Mouse (Mus musculus) spleen, postnatal 14 days (tissue): Measurements from ENCODE around the gene Rab11b.

Source experiments
- DNase-seq, 2 experiments: peaks; one replicate each; pipeline ENCODE4 v3.0.0; 2021 to 2022; ENCODE audit warnings: low spot score in 2 of 2

Gene Rab11b

GRCm38 (mm10) chr17:33760255-33761165 lies at the start of gene Rab11b:
Gene Rab11b (minus strand): TSS chr17:33760530.
- peak; percentile 98 to 99 for DNase-seq

- DNase-seq: no peak
Measured at GRCm38 (mm10) chr17:33808192-33808591, 47.9 kb upstream of the Rab11b start.

- DNase-seq: no peak
Measured at GRCm38 (mm10) chr17:33807181-33807888, 47.0 kb upstream of the Rab11b start.

- no peak for DNase-seq
Measured at GRCm38 (mm10) chr17:33804745-33805144, 44.4 kb upstream of the Rab11b start.

- DNase-seq: no peak
Measured at GRCm38 (mm10) chr17:33804205-33804604, 43.9 kb upstream of the Rab11b start.

GRCm38 (mm10) chr17:33802221-33802620 lies 41.9 kb upstream of the Rab11b start:
- no peak for DNase-seq

GRCm38 (mm10) chr17:33799277-33799676 lies 38.9 kb upstream of the Rab11b start:
- no peak for DNase-seq

- no peak for DNase-seq
Measured at GRCm38 (mm10) chr17:33798306-33798705, 38.0 kb upstream of the Rab11b start.

GRCm38 (mm10) chr17:33788732-33789131 lies 28.4 kb upstream of the Rab11b start:
- DNase-seq: no peak

- no peak for DNase-seq
Measured at GRCm38 (mm10) chr17:33786375-33786774, 26.0 kb upstream of the Rab11b start.

- no peak for DNase-seq
Measured at GRCm38 (mm10) chr17:33784939-33785338, 24.6 kb upstream of the Rab11b start.

- no peak for DNase-seq
Measured at GRCm38 (mm10) chr17:33783408-33783807, 23.1 kb upstream of the Rab11b start.

GRCm38 (mm10) chr17:33782067-33782466 lies 21.7 kb upstream of the Rab11b start:
- no peak for DNase-seq

GRCm38 (mm10) chr17:33781124-33781977 lies 21.0 kb upstream of the Rab11b start, which contains the start of gene Angptl4:
Gene Angptl4 (minus strand): TSS chr17:33781830.
- peak; percentile 44 to 63 for DNase-seq

GRCm38 (mm10) chr17:33780431-33780830 lies 20.1 kb upstream of the Rab11b start:
- no peak for DNase-seq

- no peak for DNase-seq
Measured at GRCm38 (mm10) chr17:33779967-33780295, 19.6 kb upstream of the Rab11b start.

- DNase-seq: no peak
Measured at GRCm38 (mm10) chr17:33779271-33779966, 19.1 kb upstream of the Rab11b start.

GRCm38 (mm10) chr17:33775287-33775686 lies 15.0 kb upstream of the Rab11b start:
- no peak for DNase-seq

- DNase-seq: no peak
Measured at GRCm38 (mm10) chr17:33774573-33775155, 14.3 kb upstream of the Rab11b start.

- no peak for DNase-seq
Measured at GRCm38 (mm10) chr17:33773871-33774572, 13.7 kb upstream of the Rab11b start.
